Mouse (Mus musculus): ENCODE results near the gene Tmem222.

Tmem222 gene

GRCm38 (mm10) chr4:133247806-133248449, 29.7 kb downstream of the Tmem222 start:
- no peak for DNase-seq

- peak; percentile 60 to 73 for DNase-seq
These were observed 30.5 kb downstream of the Tmem222 start for GRCm38 (mm10) chr4:133247072-133247471.

- DNase-seq, result no peak
These were observed 33.3 kb downstream of the Tmem222 start for GRCm38 (mm10) chr4:133244289-133244688.

GRCm38 (mm10) chr4:133243538-133243937, 34.1 kb downstream of the Tmem222 start:
- DNase-seq, result peak; percentile 46 to 54

DNA sequence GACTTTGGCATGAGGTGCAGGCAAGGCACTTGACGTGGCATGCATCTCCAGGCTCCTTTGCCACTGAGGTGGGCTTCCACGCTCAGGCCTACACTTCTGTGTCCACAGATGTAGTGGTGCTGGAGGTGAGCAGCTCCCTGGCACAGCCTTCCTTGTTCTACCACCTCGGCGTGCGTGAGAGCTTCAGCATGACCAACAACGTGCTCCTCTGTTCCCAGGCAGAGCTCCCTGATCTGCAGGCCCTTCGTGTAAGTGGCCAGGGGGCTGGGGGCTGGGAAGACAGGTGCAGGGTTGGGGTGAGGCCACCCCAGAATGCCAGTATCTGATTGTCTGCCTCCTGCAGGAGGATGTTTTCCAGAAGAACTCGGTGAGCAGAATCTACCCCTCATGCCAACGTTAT, 34.9 kb downstream of the Tmem222 start:
- no peak for DNase-seq

DNA sequence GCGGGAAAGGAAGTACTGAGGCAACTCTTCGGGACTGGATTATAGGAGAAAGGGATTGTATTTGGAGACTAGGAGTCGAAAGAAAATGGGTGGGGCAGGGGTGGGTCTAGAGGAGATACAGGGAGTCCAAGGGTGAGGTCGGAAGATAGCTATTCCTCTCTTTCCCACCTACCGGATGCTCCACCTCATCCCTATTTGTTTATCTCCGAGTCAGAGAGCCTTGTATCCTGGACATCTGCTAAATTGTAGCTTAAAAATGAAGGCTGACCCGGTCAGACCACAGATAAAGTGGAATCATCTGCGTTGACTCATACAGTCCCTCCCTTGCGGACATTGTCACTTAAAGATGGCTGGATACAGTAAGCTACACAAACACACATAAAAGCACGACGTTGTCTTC, 35.7 kb downstream of the Tmem222 start:
- DNase-seq, result no peak

DNA sequence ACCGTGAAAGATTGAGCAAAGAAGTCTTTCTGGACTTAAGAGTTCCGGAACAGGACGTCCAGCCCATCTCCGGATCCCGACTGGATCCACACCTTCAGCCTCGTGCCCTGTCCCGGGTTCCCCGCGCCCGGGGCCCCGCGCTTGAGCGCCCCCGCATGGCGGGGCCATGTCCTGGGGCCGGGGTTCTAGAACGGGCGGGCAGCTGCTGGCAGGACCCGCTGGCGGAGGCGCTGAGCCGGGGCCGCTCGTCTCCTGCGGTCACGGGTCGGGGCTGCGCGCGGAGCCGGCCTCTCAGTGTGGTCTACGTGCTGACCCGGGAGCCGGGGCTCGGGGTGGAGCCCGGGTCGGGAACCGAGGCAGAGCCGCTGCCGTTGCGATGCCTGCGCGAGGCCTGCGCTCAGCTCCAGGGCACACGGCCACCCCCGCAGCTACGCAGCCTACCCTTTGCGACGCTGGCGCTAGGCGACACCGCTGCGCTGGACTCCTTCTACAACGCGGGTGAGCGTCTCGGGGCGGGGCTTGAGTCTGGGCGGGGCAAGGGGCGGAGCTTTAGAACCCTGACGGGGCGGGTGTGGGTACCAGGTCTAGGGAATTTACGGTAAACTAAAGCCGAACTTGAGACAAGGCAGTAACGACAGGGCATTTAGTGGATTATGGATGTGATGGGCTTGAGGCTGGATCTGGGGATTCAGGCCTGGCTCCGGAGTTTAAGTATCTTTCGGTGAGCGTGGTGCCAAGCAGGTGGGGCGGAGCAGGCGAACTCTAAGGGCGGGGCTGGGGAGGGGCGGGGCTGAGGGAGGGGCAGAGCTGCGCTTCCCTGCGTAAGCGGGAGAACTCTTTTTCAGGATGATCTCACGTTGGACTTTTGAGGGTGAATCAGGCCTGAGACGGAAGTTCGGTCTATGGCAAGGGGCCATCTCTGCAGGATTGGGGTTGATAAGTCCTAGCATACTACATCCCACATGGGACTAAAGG, 36.4 kb downstream of the Tmem222 start:
- peak; percentile 96 for DNase-seq

DNA sequence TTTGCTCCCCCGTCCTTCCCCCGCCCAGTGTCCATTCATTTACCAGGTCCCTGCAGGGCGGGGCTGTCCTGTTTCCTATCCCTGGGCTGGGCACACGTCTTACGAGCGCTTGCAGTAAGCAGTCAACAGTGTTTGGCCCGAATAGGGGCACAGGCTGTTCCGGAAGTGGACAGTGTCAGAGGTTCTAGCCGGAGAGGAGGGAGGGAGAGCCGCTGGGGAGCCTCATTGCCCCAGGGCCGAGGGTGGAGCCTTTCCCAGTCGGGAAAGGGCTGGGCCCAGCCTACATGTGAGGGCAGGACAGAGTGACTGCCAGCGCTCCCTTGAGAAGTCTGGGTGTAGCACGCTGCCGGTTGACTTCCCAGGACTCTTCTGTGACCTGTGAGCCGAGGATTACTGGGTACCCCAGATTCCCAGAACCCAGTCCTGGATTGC, 37.1 kb downstream of the Tmem222 start, which contains the start of gene Map3k6:
Map3k6 (plus strand) TSS at position 329 of the 432 bp plus-strand sequence.
- peak; percentile 61 to 75 for DNase-seq

- DNase-seq, result no peak
These were observed 39.7 kb downstream of the Tmem222 start for GRCm38 (mm10) chr4:133237911-133238310.

- no peak for DNase-seq
These were observed 42.2 kb downstream of the Tmem222 start for GRCm38 (mm10) chr4:133235415-133235814.

DNA sequence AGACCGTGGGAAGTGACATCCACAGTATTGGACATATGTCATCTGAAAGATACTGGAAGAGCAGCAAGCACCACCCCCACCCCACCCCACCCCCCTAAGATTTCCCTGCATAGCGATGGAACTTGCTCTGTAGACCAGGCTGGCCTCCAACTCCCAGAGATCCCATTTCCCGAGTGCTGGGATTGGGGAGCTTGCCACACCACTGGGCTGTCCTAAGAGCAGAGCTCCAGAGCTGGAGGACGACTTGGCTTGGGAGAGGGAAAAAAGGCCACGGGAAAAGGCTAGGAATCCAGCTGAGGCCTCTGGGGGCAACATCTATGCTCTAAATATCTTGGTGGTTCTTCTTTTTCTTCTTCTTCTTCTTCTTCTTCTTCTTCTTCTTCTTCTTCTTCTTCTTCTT, 42.8 kb downstream of the Tmem222 start:
- DNase-seq, result no peak

GRCm38 (mm10) chr4:133233285-133233976, 44.2 kb downstream of the Tmem222 start:
- peak; percentile 43 to 69 for DNase-seq

- DNase-seq, result no peak
These were observed 48.0 kb downstream of the Tmem222 start for GRCm38 (mm10) chr4:133229582-133229981.

GRCm38 (mm10) chr4:133227636-133228035, 50.0 kb downstream of the Tmem222 start:
- peak in 1 of 2 experiments; percentile 53 for DNase-seq

DNA sequence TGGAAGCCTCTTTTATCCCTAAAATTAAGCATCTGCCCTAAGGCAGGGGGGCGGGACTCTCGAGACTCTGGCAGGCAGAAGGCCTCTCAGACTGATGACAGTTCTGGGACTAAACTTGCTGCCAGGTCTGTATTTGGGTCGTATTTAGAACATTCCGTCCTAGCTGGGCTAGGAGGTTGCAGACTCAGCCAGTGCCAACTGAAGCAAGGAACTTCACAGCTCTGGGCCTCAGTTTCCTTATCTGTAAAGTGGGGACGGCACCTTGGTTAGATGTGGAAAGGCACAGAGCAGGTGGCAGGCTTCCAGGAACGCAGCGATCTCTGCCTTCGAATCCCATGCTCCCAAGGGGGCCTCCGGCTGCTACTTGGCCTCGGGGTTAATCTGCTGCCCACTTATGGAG, 51.5 kb downstream of the Tmem222 start:
- DNase-seq, result no peak

DNA sequence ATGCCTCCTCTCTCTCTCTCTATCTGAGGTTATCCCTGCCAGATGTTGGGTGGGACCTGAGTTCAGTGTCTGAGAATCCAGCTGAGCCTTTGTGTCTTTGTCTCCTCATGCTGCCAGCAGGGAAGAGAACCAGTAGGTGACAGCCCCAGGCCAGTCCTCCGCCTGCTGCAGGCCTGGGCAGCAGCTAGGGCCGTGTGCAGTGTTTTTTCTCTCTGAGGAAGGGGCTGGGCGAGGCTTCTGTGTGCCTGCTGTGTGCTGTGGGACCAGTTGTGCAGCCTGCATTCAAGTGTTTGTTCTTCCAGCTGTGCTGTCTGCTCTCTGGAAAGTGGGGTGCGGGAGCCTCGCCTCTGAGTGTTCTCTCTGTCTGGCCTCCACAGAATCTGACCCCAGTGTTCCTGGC, 53.7 kb downstream of the Tmem222 start:
- no peak for DNase-seq

GRCm38 (mm10) chr4:133221701-133222100, 55.9 kb downstream of the Tmem222 start:
- no peak for DNase-seq

DNA sequence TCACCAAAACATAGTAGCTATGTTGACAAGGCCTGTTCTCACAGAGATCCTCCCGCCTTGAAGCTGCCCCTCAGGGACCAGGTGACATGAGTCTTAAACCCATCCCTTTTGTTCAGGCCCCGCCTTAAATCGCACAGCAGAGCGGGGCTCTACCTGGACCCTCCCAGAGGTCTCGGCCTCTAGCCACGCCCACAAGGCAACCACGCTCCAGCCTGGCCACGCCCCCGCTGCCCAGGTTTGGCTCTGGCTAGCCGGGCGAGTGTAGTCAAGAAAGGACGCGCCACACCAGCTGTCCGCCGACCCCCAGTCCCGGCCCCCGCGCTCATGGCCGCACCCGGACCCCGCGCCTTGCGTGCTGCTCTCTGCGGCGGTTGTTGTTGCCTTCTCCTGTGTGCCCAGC, 56.9 kb downstream of the Tmem222 start:
- DNase-seq, result peak; percentile 78 to 85

DNA sequence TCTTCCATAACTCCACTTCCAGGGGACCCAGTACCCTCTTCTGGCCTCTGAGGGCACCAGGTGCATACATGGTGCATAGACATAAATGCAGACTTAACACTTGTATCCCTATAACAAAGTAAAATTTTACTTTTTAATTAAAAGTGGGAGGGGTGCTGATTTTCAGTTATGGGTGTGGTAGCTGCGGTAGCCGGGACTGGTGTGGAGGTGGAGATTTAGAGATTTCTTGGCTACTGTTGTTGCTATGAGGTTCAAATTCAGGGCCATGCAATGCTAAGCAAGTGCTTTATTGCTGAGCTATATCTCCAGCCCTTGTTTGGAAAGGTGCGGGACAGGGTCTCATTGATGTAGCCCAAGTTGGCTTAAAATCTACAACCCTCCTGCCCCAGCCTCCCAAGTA, 58.8 kb downstream of the Tmem222 start:
- DNase-seq, result no peak

DNA sequence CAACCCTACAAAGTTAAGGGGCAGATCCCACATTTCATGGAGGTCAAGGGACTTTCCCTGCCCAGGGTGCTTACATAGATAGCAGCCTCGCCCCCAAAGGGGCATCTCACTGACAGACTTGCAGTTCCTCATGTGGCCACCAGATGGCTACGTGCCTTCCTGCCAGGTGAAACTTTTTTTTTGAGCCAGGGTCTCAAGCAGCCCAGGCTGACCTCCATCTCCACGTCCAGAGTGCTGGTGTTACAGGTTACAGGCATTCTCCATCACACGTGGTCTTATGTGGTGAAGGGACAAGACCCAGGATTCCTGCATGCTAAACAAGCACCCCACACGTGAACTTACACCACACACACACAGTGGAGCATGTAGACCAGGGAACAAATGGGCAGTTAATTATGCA, 60.0 kb downstream of the Tmem222 start:
- peak; percentile 86 to 88 for DNase-seq
